Mouse (Mus musculus): ENCODE measurements around the gene Coro1b. TPM values are rescaled to one million over a fixed set of nuclear protein-coding genes. Genes with fewer than 3 reads are reported as not detected.

The Coro1b gene
- total RNA-seq, 2 experiments from 2014 or later = 75.7 to 81.1 TPM

DNA sequence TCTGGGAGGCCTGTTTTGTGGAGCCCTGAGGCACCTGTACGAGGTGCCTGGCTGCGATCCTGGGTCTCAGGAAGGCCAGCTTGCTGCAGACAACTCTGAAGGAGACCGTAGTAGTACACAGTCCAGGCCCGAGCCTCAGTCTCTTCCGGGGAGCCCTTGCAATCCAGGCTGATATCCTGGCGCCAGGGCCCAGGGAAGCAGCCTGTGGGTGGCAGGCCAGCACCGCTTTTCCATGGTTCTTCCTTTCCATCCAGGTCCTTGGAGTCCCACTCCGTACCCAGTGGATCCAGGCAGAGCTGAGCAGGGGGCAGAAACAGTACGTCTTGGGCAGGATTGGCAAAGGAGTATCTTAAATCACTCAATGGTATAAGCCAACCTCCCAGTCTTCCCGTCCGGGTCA lies 24.5 kb downstream of the Coro1b start:
- intact Hi-C loops (cut with DNase I) = no loop called here
- DNase-seq (ENCODE audit: low spot score in 2 of 2) = no peak

DNA sequence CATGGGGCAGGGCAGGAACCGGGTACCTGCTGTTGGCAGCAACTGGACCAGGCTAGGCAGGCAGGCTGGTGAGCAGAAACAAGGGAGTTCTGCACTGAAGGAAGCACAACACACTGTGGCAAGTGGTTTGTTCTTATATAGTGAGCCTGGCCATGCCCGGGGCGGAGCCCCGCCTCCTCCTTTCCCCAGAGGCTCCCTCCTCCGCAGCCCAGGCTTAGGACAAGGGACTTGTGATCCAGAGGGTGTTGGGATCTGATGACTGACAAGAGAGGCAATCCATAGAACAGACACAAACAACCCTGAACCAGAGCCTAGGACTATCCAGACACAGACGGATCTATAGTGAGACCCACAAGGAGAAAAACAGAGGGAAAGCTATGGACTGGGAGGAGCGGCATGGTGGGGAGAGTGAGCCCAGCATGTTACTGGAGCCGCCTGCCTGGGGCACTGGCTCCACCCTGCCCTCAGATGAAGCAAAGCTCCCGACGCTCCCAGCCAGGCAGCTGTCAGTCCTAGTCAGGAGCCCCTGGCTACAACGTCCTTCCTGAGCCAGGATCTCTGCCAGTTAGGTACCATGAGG lies 27.0 kb downstream of the Coro1b start, which contains the start of gene Carns1:
Gene Carns1, minus strand, starts transcription at position 112 of the 580 bp plus-strand sequence.
- DNase-seq (ENCODE audit: low spot score in 2 of 2) = no peak

DNA sequence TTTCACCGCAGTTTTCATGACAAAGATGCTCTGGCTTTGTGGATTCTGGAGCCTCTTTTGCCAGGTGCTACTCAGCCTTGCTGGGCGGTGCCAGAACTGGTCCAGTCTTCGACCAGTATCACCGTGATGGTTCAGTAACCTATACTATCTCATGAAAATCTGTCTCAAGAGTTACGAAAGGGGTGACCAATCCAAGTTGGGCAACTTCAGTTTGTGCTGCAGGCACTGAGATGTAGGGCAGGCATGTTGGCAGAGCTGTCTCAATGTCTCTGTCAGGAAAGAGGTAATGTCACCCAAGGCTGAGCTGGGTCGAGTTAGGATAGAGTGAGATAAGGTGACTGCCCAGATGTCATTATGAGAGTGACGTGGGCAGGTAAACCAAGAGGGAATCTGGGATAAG lies 32.0 kb downstream of the Coro1b start:
- intact Hi-C loops (cut with DNase I) = no loop called here
- DNase-seq (ENCODE audit: low spot score in 2 of 2) = no peak

More for the DNA sequence above, 27.0 kb downstream of the Coro1b start, which contains the start of gene Carns1:
- intact Hi-C loops (cut with DNase I) = no loop called here

DNA sequence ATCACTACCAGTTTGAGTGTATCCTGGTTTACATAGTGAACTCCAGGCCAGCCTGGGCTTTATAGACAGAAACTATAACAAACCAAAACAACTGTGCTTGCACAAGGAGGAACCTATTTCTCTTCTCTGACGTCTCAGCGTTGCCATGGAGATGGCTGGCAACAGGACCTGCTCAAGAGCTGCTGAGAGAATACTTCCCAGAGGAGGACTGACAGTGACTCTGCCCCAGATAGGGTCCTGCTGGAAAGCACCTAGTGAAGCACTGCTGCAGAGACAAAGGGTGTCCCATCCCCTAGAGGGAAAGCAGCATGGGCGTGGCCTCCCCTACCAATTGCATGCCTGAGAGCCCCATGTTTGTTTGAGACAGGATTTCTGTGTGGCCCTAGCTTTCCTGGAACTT lies 33.5 kb downstream of the Coro1b start:
- DNase-seq (ENCODE audit: low spot score in 2 of 2) = peak; percentile 69
- intact Hi-C loops (cut with DNase I) = no loop called here

DNA sequence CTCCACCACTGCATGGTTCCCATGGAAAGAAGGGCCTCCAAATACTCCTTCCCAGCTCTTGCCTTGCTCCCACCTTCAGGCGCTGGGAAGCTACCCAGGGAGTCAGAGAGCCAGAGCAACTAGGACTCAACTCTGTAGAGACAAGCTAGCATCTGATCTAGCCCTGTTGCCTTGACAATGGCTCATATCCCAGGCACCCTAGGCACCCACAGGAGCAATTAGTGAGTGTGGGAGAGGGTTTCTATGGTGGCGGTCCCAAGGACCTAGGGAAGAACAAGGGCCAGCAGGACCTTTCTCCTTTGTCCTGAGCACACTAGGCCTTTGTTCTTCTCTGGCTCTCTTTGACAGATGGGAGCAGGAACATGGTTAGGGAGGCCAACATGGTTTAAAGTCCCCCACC lies 35.3 kb downstream of the Coro1b start:
- intact Hi-C loops (cut with DNase I) = no loop called here
- no peak for DNase-seq (ENCODE audit: low spot score in 2 of 2)

DNA sequence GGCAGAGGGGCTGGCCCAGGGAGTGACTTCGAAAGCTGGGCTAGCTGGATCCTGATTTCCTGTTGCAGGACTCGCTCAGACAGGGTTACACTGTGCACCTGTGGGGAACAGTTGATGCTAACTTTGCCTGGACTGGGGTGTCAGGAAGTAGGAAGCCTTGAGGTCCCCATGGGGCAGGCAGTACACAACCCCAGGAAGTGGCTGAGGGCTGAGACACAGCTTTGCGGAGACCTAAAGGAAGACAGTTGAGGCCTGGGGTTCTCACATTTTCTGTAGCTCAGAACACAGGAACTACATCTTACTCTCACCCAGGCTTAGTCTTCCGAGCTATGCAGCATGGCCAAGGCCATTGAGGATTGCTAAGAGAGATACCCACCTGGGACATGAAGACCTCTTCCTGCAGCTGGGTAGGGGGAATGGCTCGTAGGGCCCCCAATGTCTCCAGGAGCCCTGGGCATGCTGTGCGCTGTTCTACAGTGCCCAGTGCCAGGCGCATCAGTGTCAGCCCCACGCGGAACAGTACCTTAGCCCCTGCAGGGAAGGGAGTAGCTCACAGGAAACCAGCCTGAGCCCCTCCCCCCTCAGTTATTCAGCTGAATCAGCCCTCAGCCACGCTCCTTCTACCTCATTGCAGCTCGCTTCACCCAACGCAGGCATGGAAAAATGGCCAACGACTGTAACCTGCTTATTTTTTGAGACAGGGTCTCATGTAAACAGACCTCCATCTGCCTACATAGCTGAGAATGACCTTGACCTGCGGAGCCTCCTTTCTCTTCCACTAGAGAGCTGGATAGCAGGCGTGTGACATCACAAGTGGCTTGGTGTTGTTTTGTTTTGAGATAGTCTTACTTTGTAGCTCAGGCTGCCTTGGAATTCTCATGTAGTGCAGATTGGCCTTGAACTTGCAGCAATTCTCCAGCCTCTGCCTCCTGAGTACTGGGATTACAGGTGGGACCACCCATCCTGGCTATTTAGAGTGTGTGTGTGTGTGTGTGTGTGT lies 36.9 kb downstream of the Coro1b start:
- DNase-seq (ENCODE audit: low spot score in 2 of 2) = no peak
- intact Hi-C loops (cut with DNase I) = no loop called here

DNA sequence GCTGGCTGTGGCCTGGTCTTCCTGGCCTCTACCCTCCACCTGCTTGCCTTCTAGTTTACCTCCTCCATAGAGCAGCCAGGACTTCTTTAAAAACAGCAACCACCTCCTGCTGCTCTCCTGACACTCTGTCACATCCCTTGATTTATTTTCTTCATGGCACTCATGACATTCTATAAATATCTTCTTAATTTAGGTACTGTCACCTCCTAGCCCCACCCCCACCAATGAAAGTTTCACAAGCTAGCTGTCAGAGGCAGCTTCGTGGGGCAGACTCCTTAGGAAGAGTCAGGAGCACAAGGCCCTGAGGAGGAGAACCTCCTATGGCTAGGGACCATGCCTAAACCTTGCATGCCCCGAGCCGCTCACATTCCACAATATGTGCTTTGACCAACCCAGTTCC lies 38.9 kb downstream of the Coro1b start:
- intact Hi-C loops (cut with DNase I) = loop anchor here (2.0 kb wide), 1 partner anchor 17 kb away; no protein-coding TSS in a partner anchor
- DNase-seq (ENCODE audit: low spot score in 2 of 2) = no peak

DNA sequence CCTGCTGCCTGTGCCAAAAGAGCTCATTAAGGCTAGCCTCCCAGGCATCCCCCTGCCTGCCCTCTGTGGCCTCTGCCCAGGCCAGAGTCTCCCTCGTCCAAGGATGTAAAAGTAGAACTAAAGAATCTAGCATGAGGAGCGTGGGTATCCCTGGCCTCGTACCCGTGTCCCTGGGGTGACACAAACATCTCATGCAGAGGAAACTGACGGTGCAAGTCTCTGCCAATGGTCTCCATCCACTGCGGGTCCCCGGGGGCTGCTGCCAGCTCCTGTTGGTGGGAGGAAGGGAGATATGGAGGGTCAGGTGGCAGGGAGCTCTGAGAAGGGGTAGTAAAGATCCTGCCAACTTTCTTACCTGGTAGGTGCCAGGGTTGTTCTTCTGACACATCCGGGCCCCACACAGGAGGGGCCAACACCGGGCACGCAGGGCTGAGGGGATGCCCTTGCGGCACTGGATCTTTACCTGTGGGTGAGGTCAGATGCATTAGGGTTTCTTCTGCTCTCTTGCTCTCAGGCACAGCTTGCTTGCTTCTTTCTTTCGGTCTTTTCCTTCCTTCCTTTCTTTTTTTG lies 40.7 kb downstream of the Coro1b start:
- no peak for DNase-seq (ENCODE audit: low spot score in 2 of 2)
- intact Hi-C loops (cut with DNase I) = no loop called here

DNA sequence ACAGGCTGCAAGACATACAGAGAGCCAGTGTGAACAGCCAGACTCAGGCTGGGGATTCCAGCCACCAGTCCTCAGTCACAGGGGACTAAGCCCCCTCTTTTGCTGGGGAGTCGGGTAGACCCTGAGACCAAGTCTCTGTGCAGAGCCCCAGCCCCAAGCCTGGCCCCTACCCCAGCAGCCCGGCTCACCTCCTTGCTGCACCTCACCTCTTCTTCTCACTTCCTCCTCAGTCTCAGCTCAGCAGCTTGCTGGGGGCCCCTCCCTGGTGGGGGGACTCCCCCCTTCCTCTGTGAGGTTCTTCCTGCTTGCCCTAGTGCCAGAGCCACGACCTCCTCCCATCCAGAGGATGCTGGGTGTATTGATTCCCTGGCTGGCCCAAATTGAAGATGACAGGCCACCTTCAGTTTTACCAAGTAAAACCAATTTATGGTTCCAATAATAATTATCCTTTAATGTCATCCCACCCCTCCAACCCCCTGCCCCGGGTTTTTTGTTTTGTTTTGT lies 42.5 kb downstream of the Coro1b start, which contains the start of gene Tbc1d10c:
Gene Tbc1d10c, minus strand, starts transcription at position 454 of the 504 bp plus-strand sequence.
- intact Hi-C loops (cut with DNase I) = loop anchor here (5.0 kb wide), 1 partner anchor 64 kb away; the partner anchor contains the start of gene Aip
- DNase-seq (ENCODE audit: low spot score in 2 of 2) = no peak

DNA sequence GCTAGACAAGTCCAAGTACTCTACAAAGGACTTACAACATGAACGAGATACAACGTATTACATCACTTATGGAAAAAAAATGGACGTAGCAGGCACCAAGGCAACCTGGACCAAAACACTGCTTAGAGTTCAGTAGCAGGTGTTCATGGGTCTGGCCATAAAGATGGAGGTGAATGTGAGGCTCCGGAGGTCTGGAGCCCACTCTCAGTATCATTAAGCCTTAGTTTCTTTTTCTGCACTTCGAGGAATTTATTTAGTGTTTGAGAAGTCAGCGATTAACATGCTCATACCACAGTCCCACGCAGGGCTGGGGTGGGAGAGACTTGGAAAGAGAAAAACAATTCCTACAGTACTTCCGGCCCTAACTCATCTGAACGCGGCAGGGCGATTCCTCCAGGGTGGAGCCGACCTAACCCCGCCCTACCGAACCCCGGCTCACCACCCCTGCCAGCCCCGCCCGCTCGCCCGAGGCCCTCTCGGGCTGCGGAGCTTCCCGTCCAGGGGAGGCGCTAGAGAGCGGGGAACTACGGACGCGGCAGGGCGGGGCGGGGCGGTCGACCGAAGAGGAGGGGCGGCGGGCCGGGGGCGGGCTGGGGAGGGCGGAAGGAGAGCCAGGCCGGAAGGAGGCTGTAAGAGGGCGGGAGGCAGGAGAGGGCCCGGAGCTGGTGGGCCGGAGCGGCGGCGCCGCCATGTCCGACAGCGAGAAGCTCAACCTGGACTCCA lies 43.3 kb downstream of the Coro1b start, which contains the start of gene Ppp1ca:
Gene Ppp1ca, plus strand, starts transcription at position 538 of the 723 bp plus-strand sequence.
- peak; percentile 90 to 91 for DNase-seq (ENCODE audit: low spot score in 2 of 2)
- intact Hi-C loops (cut with DNase I) = loop anchor here (5.0 kb wide), 1 partner anchor 64 kb away; the partner anchor contains the start of gene Aip

DNA sequence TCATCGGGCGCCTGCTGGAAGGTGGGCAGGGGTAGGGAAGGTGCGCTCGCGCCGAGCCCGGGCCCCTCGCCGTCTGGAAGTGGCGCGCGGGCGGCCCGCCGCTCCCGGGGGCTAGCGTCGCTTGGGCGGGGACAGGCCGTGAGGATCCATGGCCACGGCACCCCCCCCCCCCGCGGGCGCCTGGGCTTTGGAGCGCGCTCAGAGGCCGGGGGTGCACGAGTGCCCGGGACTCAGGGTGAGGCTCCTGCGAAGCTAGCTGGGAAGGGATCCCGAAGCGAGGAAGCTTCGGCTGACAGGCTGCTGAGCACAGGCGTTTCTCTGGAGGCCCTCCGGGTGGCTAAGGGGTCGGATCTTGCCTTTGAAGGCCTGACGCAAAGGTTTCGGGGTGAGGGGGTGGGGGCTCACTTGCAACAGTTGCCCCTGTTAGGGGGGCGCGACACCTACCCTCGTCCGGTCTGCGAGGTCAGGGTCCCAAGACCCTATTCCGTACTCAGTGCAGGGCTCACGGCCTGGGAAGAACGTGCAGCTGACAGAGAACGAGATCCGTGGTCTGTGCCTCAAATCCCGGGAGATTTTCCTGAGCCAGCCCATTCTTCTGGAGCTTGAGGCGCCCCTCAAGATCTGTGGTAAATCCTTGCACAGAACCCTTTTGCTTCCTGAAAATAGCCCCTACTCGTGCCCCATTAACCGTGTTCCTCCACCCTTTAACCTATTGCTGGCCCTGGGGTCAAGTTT lies 44.0 kb downstream of the Coro1b start:
- no peak for DNase-seq (ENCODE audit: low spot score in 2 of 2)
- intact Hi-C loops (cut with DNase I) = loop anchor here (5.0 kb wide), 1 partner anchor 65 kb away; the partner anchor contains the start of gene Aip

DNA sequence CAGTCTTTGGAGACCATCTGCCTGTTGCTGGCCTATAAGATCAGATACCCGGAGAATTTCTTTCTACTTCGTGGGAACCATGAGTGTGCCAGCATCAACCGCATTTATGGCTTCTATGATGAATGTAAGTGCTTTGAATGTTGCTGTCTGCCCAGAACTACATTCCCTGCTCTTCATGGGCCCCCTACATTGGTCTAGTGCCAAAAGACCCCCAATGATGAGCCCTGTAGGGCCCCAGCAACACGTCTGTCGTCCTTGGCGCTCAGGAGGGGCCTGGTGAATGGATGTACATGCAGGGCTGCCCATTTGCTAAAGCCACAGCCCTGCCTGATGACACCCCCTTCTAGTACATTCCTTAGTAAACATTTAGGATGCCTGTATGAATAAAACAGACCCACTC lies 44.7 kb downstream of the Coro1b start:
- intact Hi-C loops (cut with DNase I) = loop anchor here (5.0 kb wide), 1 partner anchor 66 kb away; the partner anchor contains the start of gene Aip
- no peak for DNase-seq (ENCODE audit: low spot score in 2 of 2)

DNA sequence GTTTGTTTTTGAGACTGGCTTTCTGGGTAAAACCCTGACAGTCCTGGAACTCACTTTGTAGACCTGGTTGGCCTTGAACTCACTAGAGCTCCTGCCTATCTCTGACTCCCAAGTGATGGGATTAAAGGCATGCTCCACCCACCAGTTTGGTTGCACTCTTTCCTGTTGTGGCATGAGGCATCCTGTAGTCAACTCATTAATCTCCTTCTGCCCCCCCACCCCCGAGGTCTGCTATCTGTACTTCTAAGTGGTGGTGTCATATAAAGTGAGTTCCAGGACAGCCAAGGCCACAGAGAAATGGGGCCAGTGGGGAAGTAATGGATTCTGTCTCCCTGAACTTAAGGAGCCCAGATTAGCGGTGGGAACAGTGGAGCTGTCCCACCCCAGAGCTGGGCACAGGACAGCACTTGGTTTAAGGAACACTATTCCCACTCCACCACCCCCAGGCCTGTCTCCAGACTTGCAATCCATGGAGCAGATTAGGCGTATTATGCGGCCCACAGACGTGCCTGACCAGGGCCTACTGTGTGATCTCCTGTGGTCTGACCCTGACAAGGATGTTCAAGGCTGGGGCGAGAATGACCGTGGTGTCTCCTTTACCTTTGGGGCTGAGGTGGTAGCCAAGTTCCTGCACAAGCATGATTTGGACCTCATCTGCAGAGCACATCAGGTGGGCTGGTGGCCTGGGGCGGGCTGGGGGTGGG lies 45.8 kb downstream of the Coro1b start:
- intact Hi-C loops (cut with DNase I) = loop anchor here (5.0 kb wide), 1 partner anchor 67 kb away; the partner anchor contains the start of gene Aip
- no peak for DNase-seq (ENCODE audit: low spot score in 2 of 2)

DNA sequence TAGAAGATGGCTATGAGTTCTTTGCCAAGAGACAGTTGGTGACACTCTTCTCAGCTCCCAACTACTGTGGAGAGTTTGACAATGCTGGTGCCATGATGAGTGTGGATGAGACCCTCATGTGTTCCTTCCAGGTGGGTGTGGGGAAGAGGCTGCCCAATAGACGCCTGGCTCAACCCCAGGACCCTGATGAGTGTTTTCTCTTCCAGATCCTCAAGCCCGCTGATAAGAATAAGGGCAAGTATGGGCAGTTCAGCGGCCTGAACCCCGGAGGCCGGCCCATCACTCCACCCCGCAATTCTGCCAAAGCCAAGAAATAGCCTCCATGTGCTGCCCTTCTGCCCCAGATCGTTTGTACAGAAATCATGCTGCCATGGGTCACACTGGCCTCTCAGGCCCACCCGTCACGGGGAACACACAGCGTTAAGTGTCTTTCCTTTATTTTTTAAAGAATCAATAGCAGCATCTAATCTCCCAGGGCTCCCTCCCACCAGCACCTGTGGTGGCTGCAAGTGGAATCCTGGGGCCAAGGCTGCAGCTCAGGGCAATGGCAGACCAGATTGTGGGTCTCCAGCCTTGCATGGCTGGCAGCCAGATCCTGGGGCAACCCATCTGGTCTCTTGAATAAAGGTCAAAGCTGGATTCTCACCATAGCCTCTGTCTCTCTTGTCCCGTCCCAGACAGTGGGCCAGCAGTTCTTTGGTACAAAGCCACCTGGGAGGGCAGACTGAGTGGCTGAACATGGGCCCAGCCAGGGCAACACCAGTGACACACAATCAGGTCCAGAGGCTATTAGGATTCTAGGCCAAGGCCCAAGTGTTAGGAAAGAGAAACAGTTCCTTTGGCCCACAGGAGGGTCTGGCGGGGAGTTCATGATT lies 46.6 kb downstream of the Coro1b start:
- DNase-seq (ENCODE audit: low spot score in 2 of 2) = no peak

DNA sequence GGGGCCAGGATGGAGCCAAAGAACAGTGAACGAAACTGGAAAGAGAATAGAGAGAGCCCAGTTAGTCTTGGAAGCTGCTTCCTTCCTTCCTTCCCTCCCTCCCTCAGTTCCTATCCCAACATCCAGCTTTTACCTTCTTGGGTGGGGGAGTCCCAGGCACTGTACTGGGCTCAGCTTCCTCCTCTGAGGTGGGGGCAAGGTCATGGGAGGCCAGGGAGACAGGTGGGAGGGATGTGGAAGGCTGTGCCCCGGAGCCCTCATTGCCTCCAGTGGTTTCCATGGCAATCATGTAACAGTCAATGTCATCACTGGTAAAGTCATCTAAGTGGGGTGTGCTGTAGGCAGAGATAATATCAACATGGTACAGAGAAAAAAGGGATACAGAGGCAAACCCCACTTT lies 47.6 kb downstream of the Coro1b start:
- intact Hi-C loops (cut with DNase I) = no loop called here
- no peak for DNase-seq (ENCODE audit: low spot score in 2 of 2)

More for the DNA sequence above, 46.6 kb downstream of the Coro1b start:
- intact Hi-C loops (cut with DNase I) = loop anchor here (5.0 kb wide), 1 partner anchor 68 kb away; the partner anchor contains the start of gene Aip

DNA sequence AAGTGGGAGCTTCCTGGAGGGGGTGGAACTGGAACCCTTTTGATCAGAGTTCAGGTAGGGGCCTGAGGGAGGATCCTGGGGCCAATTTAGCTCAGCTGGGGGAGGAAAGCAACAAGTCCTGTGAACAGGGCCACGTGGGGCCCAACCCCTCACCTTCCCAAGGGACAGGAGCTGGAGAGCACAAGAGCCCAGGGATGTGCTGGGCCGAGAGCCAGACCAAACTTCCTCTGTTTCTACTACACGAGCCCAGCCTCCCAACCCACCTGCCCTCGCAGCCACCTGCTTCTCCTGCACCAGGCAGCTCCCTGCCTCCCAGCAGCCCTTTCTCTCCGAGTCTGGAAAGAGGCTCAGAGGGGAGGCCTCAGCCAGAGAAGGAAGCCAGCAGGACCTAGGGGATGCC lies 48.1 kb downstream of the Coro1b start:
- no peak for DNase-seq (ENCODE audit: low spot score in 2 of 2)
- intact Hi-C loops (cut with DNase I) = no loop called here

DNA sequence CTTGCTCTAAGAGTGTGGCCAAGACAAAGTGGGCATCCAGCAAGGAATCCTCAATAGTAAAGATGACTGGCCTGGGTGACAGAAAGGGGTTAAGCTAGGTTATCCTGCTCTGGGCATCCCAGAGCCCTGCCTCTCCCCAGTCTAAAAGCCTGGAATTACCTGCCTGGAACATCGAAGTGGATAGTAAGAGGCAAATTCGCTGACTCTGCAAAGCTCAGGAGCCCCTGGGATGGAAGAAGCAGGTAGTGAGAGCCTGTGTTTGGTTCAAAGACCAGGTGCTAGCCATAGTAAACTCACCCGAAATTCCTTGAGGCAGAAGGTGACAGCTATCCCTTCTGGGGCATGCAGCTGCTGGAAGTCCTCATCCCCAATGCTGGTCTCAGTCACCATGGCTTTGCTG lies 48.8 kb downstream of the Coro1b start:
- intact Hi-C loops (cut with DNase I) = no loop called here
- DNase-seq (ENCODE audit: low spot score in 2 of 2) = no peak
